Mouse (Mus musculus) spleen, adult 2 months (tissue): Measurements from ENCODE around the gene Slc6a6.

Experiments used
- CTCF ChIP-seq: fragments of 200-500 bp; IDR thresholded peaks from 2 replicates; pipeline ENCODE4 v1.5.1; 2011; ENCODE audit warnings: mild to moderate bottlenecking, inconsistent platforms; ENCODE audit not compliant: insufficient read depth, insufficient read length, insufficient replicate concordance; ENCODE audit errors: extremely low read depth
- POLR2A ChIP-seq: fragments of 200-500 bp; IDR thresholded peaks from 2 replicates; pipeline ENCODE4 v1.6.1; 2011; ENCODE audit warnings: low read depth, low read length, inconsistent platforms

- TF ChIP-seq POLR2A (no peak), CTCF (no peak)
Measured at GRCm38 (mm10) chr6:91684831-91685532, 1.1 kb downstream of the Slc6a6 start.
